Mouse (Mus musculus): ENCODE data around the gene Calcb.
"Not testable (repeated sequence)": the region's sequence is repeated elsewhere in the genome, so short reads cannot be mapped to it uniquely, and the experiment has no call there.

Calcb gene

GRCm38 (mm10) chr7:114718300-114718699 is at the start of gene Calcb:
TSS of gene Calcb (plus strand) at chr7:114718643.
- DNase-seq, result no peak

- DNase-seq, result no peak
Observed at GRCm38 (mm10) chr7:114671405-114671804, 47.0 kb upstream of the Calcb start.

GRCm38 (mm10) chr7:114672697-114673096 is 45.7 kb upstream of the Calcb start:
- DNase-seq, result no peak

- DNase-seq, result peak; percentile 13
Observed at GRCm38 (mm10) chr7:114692339-114692738, 26.1 kb upstream of the Calcb start.

GRCm38 (mm10) chr7:114700871-114701270 is 17.6 kb upstream of the Calcb start:
- no peak for DNase-seq

GRCm38 (mm10) chr7:114706716-114707115 is 11.7 kb upstream of the Calcb start:
- no peak for DNase-seq

- DNase-seq, result no peak
Observed at GRCm38 (mm10) chr7:114707398-114707797, 11.0 kb upstream of the Calcb start.

GRCm38 (mm10) chr7:114710419-114710818 is 8.0 kb upstream of the Calcb start:
- no peak for DNase-seq

GRCm38 (mm10) chr7:114712523-114712922 is 5.9 kb upstream of the Calcb start:
- no peak for DNase-seq

GRCm38 (mm10) chr7:114719381-114720131 is 1.1 kb downstream of the Calcb start:
- peak; percentile 30 for DNase-seq

GRCm38 (mm10) chr7:114729696-114730095 is 11.3 kb downstream of the Calcb start:
- DNase-seq, result not testable (repeated sequence)

GRCm38 (mm10) chr7:114731175-114731574 is 12.7 kb downstream of the Calcb start:
- no peak for DNase-seq

- not testable (repeated sequence) for DNase-seq
Observed at GRCm38 (mm10) chr7:114731700-114732099, 13.3 kb downstream of the Calcb start.

- DNase-seq, result no peak
Observed at GRCm38 (mm10) chr7:114736256-114736655, 17.8 kb downstream of the Calcb start.

GRCm38 (mm10) chr7:114738166-114738565 is 19.7 kb downstream of the Calcb start:
- DNase-seq, result no peak

- peak; percentile 53 for DNase-seq
Observed at GRCm38 (mm10) chr7:114740360-114741165, 22.1 kb downstream of the Calcb start.

GRCm38 (mm10) chr7:114743022-114743780 is 24.8 kb downstream of the Calcb start, which contains the start of gene Insc:
TSS of gene Insc (plus strand) at chr7:114743694.
- no peak for DNase-seq

- DNase-seq, result no peak
Observed at GRCm38 (mm10) chr7:114744639-114745245, 26.3 kb downstream of the Calcb start.

GRCm38 (mm10) chr7:114745481-114746271 is 27.2 kb downstream of the Calcb start:
- no peak for DNase-seq

GRCm38 (mm10) chr7:114747596-114747995 is 29.2 kb downstream of the Calcb start:
- DNase-seq, result no peak

GRCm38 (mm10) chr7:114748239-114748638 is 29.8 kb downstream of the Calcb start:
- DNase-seq, result no peak

GRCm38 (mm10) chr7:114753471-114753870 is 35.0 kb downstream of the Calcb start:
- no peak for DNase-seq

All from thymus, postnatal 25 days (tissue).